Mouse (Mus musculus): Measurements from ENCODE around the gene Fancl. TPM values are rescaled to one million over a fixed set of nuclear protein-coding genes. Genes with fewer than 3 reads are reported as not detected.
"Not testable (repeated sequence)": the region's sequence is repeated elsewhere in the genome, so short reads cannot be mapped to it uniquely, and the experiment has no call there.

The Fancl gene
- 38.5 and 40.6 TPM in 2 replicates for polyA plus RNA-seq (2014; fragmentation: Nextera tagmentation; extraction: Ambion mirVana)

GRCm38 (mm10) chr11:26385971-26386370, at the start of gene Fancl:
Gene Fancl, plus strand, starts transcription at chr11:26386135.
- WGBS: 93% methylated on average over 2 of the region's 2 CpGs
- Histone ChIP-seq H3K27me3 (ENCODE audit: control insufficient read depth, insufficient read depth, low read length) (no peaks in the 10 kb centered on the region), H3K4me3 (ENCODE audit: low read depth, low read length) (peak within 1 kb of the TSS; percentile 58), H3K36me3 (replicated peaks; ENCODE audit: control insufficient read depth, insufficient read depth, low read depth, low read length) (no peaks in the 10 kb centered on the region), H3K9ac (replicated peaks; ENCODE audit: low read length) (peak within 1 kb of the TSS; percentile 90), H3K4me1 (ENCODE audit: control insufficient read depth, insufficient read depth, low read length) (no peaks in the 10 kb centered on the region), H3K9me3 (replicated peaks; ENCODE audit: control insufficient read depth, low read length) (no peaks in the 10 kb centered on the region), H3K27ac (replicated peaks; ENCODE audit: low read depth, low read length) (no peak within 1 kb of the TSS), H3K4me2 (ENCODE audit: low read depth, low read length) (peak within 1 kb of the TSS; percentile 45)
- DNase-seq (ENCODE audit: low spot score): no peak
- no peak for ATAC-seq (replicated peaks; ENCODE audit: insufficient number of reproducible peaks, low FRiP score, low TSS enrichment, low read depth)

- Histone ChIP-seq H3K27me3 (ENCODE audit: control insufficient read depth, insufficient read depth, low read length) (no peaks in the 10 kb centered on the region), H3K27ac (replicated peaks; ENCODE audit: low read depth, low read length) (no peak overlapping the region), H3K9ac (replicated peaks; ENCODE audit: low read length) (no peak overlapping the region), H3K36me3 (replicated peaks; ENCODE audit: control insufficient read depth, insufficient read depth, low read depth, low read length) (no peaks in the 10 kb centered on the region), H3K4me1 (ENCODE audit: control insufficient read depth, insufficient read depth, low read length) (no peaks in the 10 kb centered on the region), H3K4me2 (ENCODE audit: low read depth, low read length) (no peak overlapping the region), H3K4me3 (ENCODE audit: low read depth, low read length) (no peak overlapping the region), H3K9me3 (replicated peaks; ENCODE audit: control insufficient read depth, low read length) (no peaks in the 10 kb centered on the region)
- no peak for DNase-seq (ENCODE audit: low spot score)
- no peak for ATAC-seq (replicated peaks; ENCODE audit: insufficient number of reproducible peaks, low FRiP score, low TSS enrichment, low read depth)
- WGBS: 61% methylated on average over 3 of the region's 3 CpGs
Observed at GRCm38 (mm10) chr11:26336848-26337247, 49.1 kb upstream of the Fancl start.

- H3K27ac ChIP-seq (replicated peaks; ENCODE audit: low read depth, low read length); H3K9ac ChIP-seq (replicated peaks; ENCODE audit: low read length); ATAC-seq (replicated peaks; ENCODE audit: insufficient number of reproducible peaks, low FRiP score, low TSS enrichment, low read depth); DNase-seq (ENCODE audit: low spot score); H3K4me2 ChIP-seq (ENCODE audit: low read depth, low read length); H3K9me3 ChIP-seq (replicated peaks; ENCODE audit: control insufficient read depth, low read length); H3K4me3 ChIP-seq (ENCODE audit: low read depth, low read length); H3K4me1 ChIP-seq (ENCODE audit: control insufficient read depth, insufficient read depth, low read length); H3K27me3 ChIP-seq (ENCODE audit: control insufficient read depth, insufficient read depth, low read length); H3K36me3 ChIP-seq (replicated peaks; ENCODE audit: control insufficient read depth, insufficient read depth, low read depth, low read length): not testable (repeated sequence)
- 73% methylated on average over 2 of the region's 2 CpGs for WGBS
Observed at GRCm38 (mm10) chr11:26370176-26370575, 15.8 kb upstream of the Fancl start.

GRCm38 (mm10) chr11:26371980-26372379, 14.0 kb upstream of the Fancl start:
- not testable (repeated sequence) for H3K9me3 ChIP-seq (replicated peaks; ENCODE audit: control insufficient read depth, low read length); DNase-seq (ENCODE audit: low spot score); H3K4me1 ChIP-seq (ENCODE audit: control insufficient read depth, insufficient read depth, low read length); H3K4me2 ChIP-seq (ENCODE audit: low read depth, low read length); H3K27ac ChIP-seq (replicated peaks; ENCODE audit: low read depth, low read length); H3K36me3 ChIP-seq (replicated peaks; ENCODE audit: control insufficient read depth, insufficient read depth, low read depth, low read length); H3K9ac ChIP-seq (replicated peaks; ENCODE audit: low read length); H3K4me3 ChIP-seq (ENCODE audit: low read depth, low read length); ATAC-seq (replicated peaks; ENCODE audit: insufficient number of reproducible peaks, low FRiP score, low TSS enrichment, low read depth); H3K27me3 ChIP-seq (ENCODE audit: control insufficient read depth, insufficient read depth, low read length)
- 8% methylated on average over 1 of the region's 1 CpGs for WGBS

DNA sequence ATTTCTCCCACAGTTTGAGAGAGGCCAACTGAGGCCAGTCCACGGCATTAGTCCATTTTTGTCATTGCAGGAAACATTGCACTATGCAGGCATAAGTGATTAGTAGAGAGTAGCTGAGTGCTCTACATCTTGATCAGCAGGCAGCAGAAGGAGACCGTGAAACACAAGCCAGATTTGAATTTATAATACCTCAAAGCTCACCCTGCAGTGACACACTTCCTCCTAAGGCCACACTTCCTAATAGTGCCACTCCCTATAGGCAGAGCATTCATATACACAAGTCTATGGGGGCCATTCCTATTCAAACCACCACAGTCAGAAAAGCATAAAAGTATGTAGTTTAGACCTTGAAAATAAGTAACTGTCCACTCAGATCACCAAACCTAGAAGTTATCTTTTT, 11.8 kb upstream of the Fancl start:
- Histone ChIP-seq H3K4me3 (ENCODE audit: low read depth, low read length) (no peak overlapping the region), H3K27ac (replicated peaks; ENCODE audit: low read depth, low read length) (no peak overlapping the region), H3K4me2 (ENCODE audit: low read depth, low read length) (no peak overlapping the region), H3K9ac (replicated peaks; ENCODE audit: low read length) (no peak overlapping the region), H3K27me3 (ENCODE audit: control insufficient read depth, insufficient read depth, low read length) (no peaks in the 10 kb centered on the region), H3K36me3 (replicated peaks; ENCODE audit: control insufficient read depth, insufficient read depth, low read depth, low read length) (no peaks in the 10 kb centered on the region), H3K9me3 (replicated peaks; ENCODE audit: control insufficient read depth, low read length) (no peaks in the 10 kb centered on the region), H3K4me1 (ENCODE audit: control insufficient read depth, insufficient read depth, low read length) (no peaks in the 10 kb centered on the region)
- DNase-seq (ENCODE audit: low spot score): no peak
- no peak for ATAC-seq (replicated peaks; ENCODE audit: insufficient number of reproducible peaks, low FRiP score, low TSS enrichment, low read depth)
- 82% methylated on average over 2 of the region's 2 CpGs for WGBS

GRCm38 (mm10) chr11:26378074-26378473, 7.9 kb upstream of the Fancl start:
- no peak overlapping the region for H3K9ac ChIP-seq (replicated peaks; ENCODE audit: low read length)
- DNase-seq (ENCODE audit: low spot score): no peak
- ATAC-seq (replicated peaks; ENCODE audit: insufficient number of reproducible peaks, low FRiP score, low TSS enrichment, low read depth): no peak
- H3K36me3 ChIP-seq (replicated peaks; ENCODE audit: control insufficient read depth, insufficient read depth, low read depth, low read length): no peaks in the 10 kb centered on the region
- no peaks in the 10 kb centered on the region for H3K27me3 ChIP-seq (ENCODE audit: control insufficient read depth, insufficient read depth, low read length)
- WGBS: 90% methylated on average over 2 of the region's 2 CpGs
- H3K27ac ChIP-seq (replicated peaks; ENCODE audit: low read depth, low read length): no peak overlapping the region
- H3K4me1 ChIP-seq (ENCODE audit: control insufficient read depth, insufficient read depth, low read length): no peaks in the 10 kb centered on the region
- H3K9me3 ChIP-seq (replicated peaks; ENCODE audit: control insufficient read depth, low read length): no peaks in the 10 kb centered on the region
- H3K4me2 ChIP-seq (ENCODE audit: low read depth, low read length): no peak overlapping the region
- H3K4me3 ChIP-seq (ENCODE audit: low read depth, low read length): no peak overlapping the region

DNA sequence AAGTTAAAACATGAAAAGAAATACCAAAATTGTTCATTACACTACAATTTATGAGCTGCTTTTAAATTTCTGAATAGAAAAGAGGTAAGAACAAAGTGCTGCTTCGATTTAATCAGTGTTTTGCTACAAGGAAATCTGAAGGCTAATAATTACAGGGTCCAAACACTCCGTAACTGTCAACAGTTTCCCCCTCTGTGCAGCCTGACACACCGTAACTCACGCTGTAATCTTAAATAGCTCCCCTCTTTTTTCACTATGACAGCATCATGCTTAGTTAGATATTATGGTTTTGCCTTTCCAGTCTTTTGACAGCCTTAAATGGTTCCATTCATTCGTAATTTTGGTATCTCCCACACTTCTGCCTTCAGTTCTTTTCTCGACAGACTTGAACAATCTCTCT, 4.4 kb upstream of the Fancl start:
- no peak for ATAC-seq (replicated peaks; ENCODE audit: insufficient number of reproducible peaks, low FRiP score, low TSS enrichment, low read depth)
- WGBS: 76% methylated on average over 6 of the region's 6 CpGs
- DNase-seq (ENCODE audit: low spot score): no peak

GRCm38 (mm10) chr11:26386678-26387077, 743 bp downstream of the Fancl start:
- Histone ChIP-seq H3K4me2 (ENCODE audit: low read depth, low read length) (peak overlapping the region; percentile 45), H3K9me3 (replicated peaks; ENCODE audit: control insufficient read depth, low read length) (no peaks in the 10 kb centered on the region), H3K4me3 (ENCODE audit: low read depth, low read length) (peak overlapping the region; percentile 58), H3K4me1 (ENCODE audit: control insufficient read depth, insufficient read depth, low read length) (no peaks in the 10 kb centered on the region), H3K36me3 (replicated peaks; ENCODE audit: control insufficient read depth, insufficient read depth, low read depth, low read length) (no peaks in the 10 kb centered on the region), H3K27me3 (ENCODE audit: control insufficient read depth, insufficient read depth, low read length) (no peaks in the 10 kb centered on the region), H3K27ac (replicated peaks; ENCODE audit: low read depth, low read length) (no peak overlapping the region), H3K9ac (replicated peaks; ENCODE audit: low read length) (peak overlapping the region; percentile 90)
- 59% methylated on average over 2 of the region's 2 CpGs for WGBS
- no peak for DNase-seq (ENCODE audit: low spot score)
- ATAC-seq (replicated peaks; ENCODE audit: insufficient number of reproducible peaks, low FRiP score, low TSS enrichment, low read depth): peak; percentile 16; the same call in 1 of the 2 replicates

More for the DNA sequence above, 4.4 kb upstream of the Fancl start:
- Histone ChIP-seq H3K27me3 (ENCODE audit: control insufficient read depth, insufficient read depth, low read length) (no peaks in the 10 kb centered on the region), H3K9ac (replicated peaks; ENCODE audit: low read length) (no peak overlapping the region), H3K9me3 (replicated peaks; ENCODE audit: control insufficient read depth, low read length) (no peaks in the 10 kb centered on the region), H3K4me2 (ENCODE audit: low read depth, low read length) (no peak overlapping the region), H3K36me3 (replicated peaks; ENCODE audit: control insufficient read depth, insufficient read depth, low read depth, low read length) (no peaks in the 10 kb centered on the region), H3K4me3 (ENCODE audit: low read depth, low read length) (no peak overlapping the region), H3K4me1 (ENCODE audit: control insufficient read depth, insufficient read depth, low read length) (no peaks in the 10 kb centered on the region), H3K27ac (replicated peaks; ENCODE audit: low read depth, low read length) (no peak overlapping the region)

Measured in embryonic facial prominence, embryonic 11.5 days (tissue).